Mouse (Mus musculus) lung, adult 2 months (tissue): ENCODE results near the gene Arhgap1.

Source experiments
- CTCF ChIP-seq: fragments of 200-500 bp; IDR thresholded peaks from 2 replicates; pipeline ENCODE4 v1.5.1; 2011; ENCODE audit warnings: mild to moderate bottlenecking, low read length, control low read depth; ENCODE audit not compliant: insufficient read depth
- POLR2A ChIP-seq: fragments of 200-500 bp; IDR thresholded peaks from 2 replicates; pipeline ENCODE4 v1.6.1; 2011; ENCODE audit warnings: low read depth, mild to moderate bottlenecking, control low read depth, low read length, borderline replicate concordance; ENCODE audit errors: extremely low read depth

DNA sequence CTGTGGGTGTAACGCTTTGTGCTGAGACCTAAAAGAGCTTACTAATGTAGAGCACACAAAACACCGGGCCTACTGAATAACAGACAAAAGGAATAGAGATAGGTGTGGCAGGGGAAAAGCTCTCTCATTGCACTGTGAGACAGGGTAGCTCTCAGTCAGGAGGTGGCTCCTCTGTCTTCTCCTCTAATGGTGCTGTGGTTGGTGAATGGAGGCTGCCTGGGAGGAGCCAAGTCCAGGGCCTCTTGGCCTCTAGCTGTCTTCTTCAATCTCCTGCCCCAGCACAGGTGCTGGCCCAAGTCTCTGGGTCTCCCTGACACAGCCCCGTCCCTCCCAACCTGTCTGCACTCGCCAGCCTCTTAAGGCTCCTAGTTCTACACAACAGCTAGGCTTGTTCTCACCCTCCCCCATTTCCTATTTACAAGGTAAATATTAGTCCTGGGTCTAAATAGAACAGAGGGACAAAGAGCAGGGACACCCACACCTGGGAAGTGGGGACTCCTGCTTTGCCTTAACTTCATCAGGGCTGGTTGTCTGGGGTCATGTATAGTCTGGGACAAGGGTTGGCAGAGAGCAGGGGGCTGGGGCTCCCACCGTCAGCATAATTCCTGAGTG, 12.8 kb upstream of the Arhgap1 start:
- TF ChIP-seq CTCF (no peak), POLR2A (no peak)
